Mouse (Mus musculus) liver, embryonic 12.5 days (tissue): ENCODE measurements around the gene Palm3. TPM values are rescaled to one million over a fixed set of nuclear protein-coding genes. Genes with fewer than 3 reads are reported as not detected.
A peak's percentile ranks its signal among the peaks of the same experiment; 100 is the strongest.

Experiments
- ATAC-seq: fragments of 200-750 bp; cut with Nextera tagmentation; 2 replicates; pipeline ENCODE4 v1.8.0; 2017; ENCODE audit warnings: moderate number of reproducible peaks, mild to moderate bottlenecking, moderate library complexity
- H3K27ac ChIP-seq: fragments of 300-500 bp; sonication (generic); 2 replicates; pipeline ENCODE4 v1.5.1; 2016; ENCODE audit warnings: mild to moderate bottlenecking
- H3K27me3 ChIP-seq: fragments of 300-500 bp; sonication (generic); replicated peaks from 2 replicates; pipeline ENCODE4 v1.6.1; 2016; ENCODE audit warnings: mild to moderate bottlenecking, moderate library complexity
- H3K36me3 ChIP-seq: fragments of 300-500 bp; sonication (generic); 2 replicates; pipeline ENCODE4 v1.6.1; 2016; ENCODE audit warnings: mild to moderate bottlenecking, moderate library complexity
- H3K4me1 ChIP-seq: fragments of 300-500 bp; sonication (generic); 2 replicates; pipeline ENCODE4 v1.6.1; 2016
- H3K4me2 ChIP-seq: fragments of 300-500 bp; sonication (generic); 2 replicates; pipeline ENCODE4 v1.6.1; 2016; ENCODE audit warnings: mild to moderate bottlenecking, moderate library complexity
- H3K4me3 ChIP-seq: fragments of 300-500 bp; sonication (generic); 2 replicates; pipeline ENCODE4 v1.5.1; 2016; ENCODE audit warnings: mild to moderate bottlenecking, moderate library complexity
- H3K9ac ChIP-seq: fragments of 300-500 bp; sonication (generic); 2 replicates; pipeline ENCODE4 v1.6.1; 2016; ENCODE audit warnings: mild to moderate bottlenecking, moderate library complexity
- H3K9me3 ChIP-seq: fragments of 300-500 bp; sonication (generic); replicated peaks from 2 replicates; pipeline ENCODE4 v1.6.1; 2016; ENCODE audit warnings: mild to moderate bottlenecking, moderate library complexity
- WGBS: fragments of 180-500 bp; shearing (Covaris S2); methylation state at CpG from one replicate; pipeline ENCODE4 v1.1.7; 2016; ENCODE audit not compliant: insufficient replicate concordance; 5-methylcytosine and 5-hydroxymethylcytosine counted together
- polyA plus RNA-seq: library from polyadenylated mRNA; unstranded; fragments of >200 nt; fragmentation: Nextera tagmentation; extraction: Ambion mirVana; gene quantifications from 2 replicates; pipeline ENCODE4 v1.2.1, GENCODE M21; 2016

Palm3 gene
- polyA plus RNA-seq: 0.36 and 0.66 TPM in 2 replicates

DNA sequence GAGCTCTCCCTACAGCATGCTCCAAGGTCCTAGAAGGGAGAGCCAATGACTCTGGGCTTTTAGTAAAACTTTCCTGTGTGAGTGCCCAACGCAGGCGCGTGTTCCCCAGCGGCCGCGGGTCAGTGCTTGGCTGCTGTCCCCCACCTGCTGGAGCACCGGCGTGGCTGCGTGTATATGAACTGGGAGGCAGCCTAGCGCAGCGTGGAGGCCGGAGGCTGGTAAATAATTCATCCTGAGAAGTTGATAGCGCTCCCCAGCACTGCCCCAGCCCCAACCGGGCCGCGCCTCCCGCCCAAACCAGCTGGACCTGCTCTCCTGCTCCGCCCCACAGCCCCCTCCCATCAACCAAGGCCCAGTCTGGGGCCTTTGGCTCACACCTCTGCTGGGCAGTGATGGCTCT, at the start of gene Palm3:
Gene Palm3, plus strand, starts transcription at position 376 of the 400 bp plus-strand sequence.
- no peak within 1 kb of the TSS for H3K27ac ChIP-seq

DNA sequence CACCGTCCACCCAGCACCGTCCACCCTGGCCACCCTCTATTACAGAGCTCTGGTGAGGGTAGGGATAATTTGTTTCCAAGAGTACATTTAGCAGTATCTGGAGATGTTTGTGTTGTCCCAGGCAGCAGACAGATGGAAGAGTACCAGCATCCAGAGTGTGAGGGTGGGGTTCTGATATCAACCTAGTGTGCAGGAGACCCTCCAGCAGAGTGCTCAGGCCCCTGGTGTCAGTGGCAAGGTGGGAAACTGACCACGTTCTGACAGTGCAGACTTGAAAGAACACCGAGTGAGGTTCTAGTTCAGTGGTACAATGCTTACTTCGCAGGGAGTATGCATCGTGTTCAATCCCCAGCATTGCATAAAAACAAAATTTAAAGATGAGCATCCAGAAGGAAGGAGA, 49.6 kb upstream of the Palm3 start:
- Histone ChIP-seq H3K4me1 (peaks cover 45% of the 10 kb centered on the region), H3K36me3 (peaks cover 49% of the 10 kb centered on the region), H3K4me3 (peak overlapping the region; percentile 90), H3K27me3 (no peaks in the 10 kb centered on the region), H3K27ac (peak overlapping the region; percentile 81), H3K9ac (peak overlapping the region; percentile 86), H3K9me3 (no peaks in the 10 kb centered on the region), H3K4me2 (peak overlapping the region; percentile 100)
- no peak for ATAC-seq
- 78% methylated on average over 6 of the region's 6 CpGs for WGBS

More for the DNA sequence above, at the start of gene Palm3:
- no peaks in the 10 kb centered on the region for H3K36me3 ChIP-seq
- H3K4me1 ChIP-seq: peaks cover 19% of the 10 kb centered on the region
- H3K9me3 ChIP-seq: no peaks in the 10 kb centered on the region
- ATAC-seq: no peak
- H3K4me2 ChIP-seq: peak within 1 kb of the TSS; percentile 17; the same call in 1 of the 2 replicates
- H3K4me3 ChIP-seq: no peak within 1 kb of the TSS
- WGBS: 14% methylated on average over 18 of the region's 18 CpGs
- no peak within 1 kb of the TSS for H3K9ac ChIP-seq
- peaks cover 88% of the 10 kb centered on the region for H3K27me3 ChIP-seq

DNA sequence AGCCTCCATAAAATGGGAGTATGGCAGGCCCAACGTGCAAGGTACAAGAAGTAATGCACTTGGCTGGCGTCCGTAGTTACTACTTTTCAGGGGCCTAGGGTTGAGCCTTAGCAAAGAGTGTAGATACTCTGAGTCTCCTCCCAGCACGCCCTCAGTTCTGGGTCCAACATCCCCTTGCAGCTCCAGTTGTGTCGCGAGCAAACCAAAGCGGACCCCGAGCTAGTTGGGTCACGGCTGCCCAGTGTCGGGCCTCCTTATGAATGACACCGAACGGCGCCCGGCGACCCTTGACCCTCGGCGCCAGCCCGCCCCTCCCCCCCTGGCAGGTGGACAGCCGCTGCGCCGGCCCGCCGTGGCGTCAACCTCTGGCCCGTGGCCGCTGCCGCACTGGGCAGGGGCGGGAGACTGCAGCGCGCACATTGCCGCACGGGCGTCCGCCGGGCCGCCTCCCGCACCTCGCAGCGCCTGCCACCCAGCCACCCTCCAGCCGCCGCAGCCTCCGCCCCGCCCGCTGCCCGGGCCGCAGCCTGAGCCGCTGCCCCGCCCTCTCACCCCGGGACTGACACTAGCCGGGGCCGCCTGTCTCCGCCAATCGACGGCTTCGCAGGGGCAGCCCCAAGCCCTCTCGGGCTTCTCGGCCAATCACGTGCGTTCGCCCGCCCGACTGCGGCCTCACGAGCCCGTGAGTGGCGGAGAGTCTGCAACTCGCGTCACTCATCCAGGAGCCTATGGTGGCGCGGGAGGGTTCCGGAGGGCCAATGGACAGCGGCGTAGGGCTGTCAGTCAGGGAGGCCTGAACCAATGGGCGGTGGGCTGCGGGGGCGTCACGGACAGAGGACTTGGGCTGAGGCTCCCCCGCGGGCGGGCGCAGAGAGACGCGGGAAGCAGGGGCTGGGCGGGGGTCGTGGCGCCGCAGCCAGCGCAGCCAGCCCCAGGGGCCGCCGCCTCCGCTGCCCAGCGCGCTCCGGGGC, 48.8 kb upstream of the Palm3 start, which contains the start of gene Prkaca:
Gene Prkaca, plus strand, starts transcription at position 844 of the 971 bp plus-strand sequence.
- H3K4me1 ChIP-seq: peaks cover 52% of the 10 kb centered on the region
- WGBS: 1% methylated on average over 74 of the region's 94 CpGs

DNA sequence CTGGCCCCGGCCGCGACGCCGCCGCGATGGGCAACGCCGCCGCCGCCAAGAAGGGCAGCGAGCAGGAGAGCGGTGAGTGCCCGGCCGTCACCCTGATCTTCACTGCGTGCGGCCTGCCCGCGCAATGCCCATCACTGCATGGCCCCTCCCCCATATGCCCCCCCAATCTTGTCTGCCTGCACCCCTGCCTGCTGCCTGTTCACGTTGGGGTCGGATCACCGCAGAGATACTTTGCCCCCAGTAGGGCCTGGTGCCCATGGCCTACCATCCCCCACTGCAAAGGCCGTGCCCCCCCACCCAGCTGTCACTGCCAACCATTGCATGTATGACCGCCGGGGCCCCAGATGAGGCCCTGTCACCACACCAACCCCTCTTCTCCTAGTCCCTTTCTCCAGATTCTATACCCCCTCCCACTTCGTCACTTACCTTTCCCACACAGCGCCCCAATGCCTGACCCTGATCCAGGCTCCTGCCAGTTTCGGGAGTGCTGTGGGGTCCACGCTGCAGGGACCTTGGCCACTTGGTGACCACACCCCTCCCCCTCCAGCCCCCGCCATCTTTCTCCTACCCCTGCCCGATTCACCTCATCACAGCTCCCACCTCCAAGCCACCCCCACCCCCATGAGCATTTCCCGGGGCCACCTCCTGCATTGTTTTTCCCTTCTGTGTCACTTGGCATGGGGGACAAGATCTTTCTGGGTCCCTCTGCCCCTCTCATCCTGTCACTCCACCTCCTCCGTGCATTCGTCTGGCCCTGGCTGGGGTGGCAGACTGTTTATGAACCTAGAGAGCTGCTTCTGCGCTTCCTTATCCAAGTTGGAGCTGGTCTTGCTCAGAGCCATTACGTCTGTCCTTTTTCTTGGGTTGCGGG, 47.9 kb upstream of the Palm3 start:
- ATAC-seq: no peak; the same call in 1 of the 2 replicates
- H3K36me3 ChIP-seq: peaks cover 37% of the 10 kb centered on the region
- H3K27ac ChIP-seq: peak overlapping the region; percentile 79
- no peaks in the 10 kb centered on the region for H3K27me3 ChIP-seq
- H3K4me1 ChIP-seq: peaks cover 62% of the 10 kb centered on the region
- H3K9me3 ChIP-seq: no peaks in the 10 kb centered on the region
- peak overlapping the region; percentile 89 for H3K9ac ChIP-seq
- H3K4me3 ChIP-seq: peak overlapping the region; percentile 90
- peak overlapping the region; percentile 99 for H3K4me2 ChIP-seq
- WGBS: 9% methylated on average over 25 of the region's 37 CpGs

More for the DNA sequence above, 48.8 kb upstream of the Palm3 start, which contains the start of gene Prkaca:
- H3K9me3 ChIP-seq: no peaks in the 10 kb centered on the region
- H3K4me2 ChIP-seq: peak within 1 kb of the TSS; percentile 100
- no peaks in the 10 kb centered on the region for H3K27me3 ChIP-seq
- H3K27ac ChIP-seq: peak within 1 kb of the TSS; percentile 81
- ATAC-seq: peak; percentile 99
- peak within 1 kb of the TSS; percentile 90 for H3K4me3 ChIP-seq
- peak within 1 kb of the TSS; percentile 89 for H3K9ac ChIP-seq
- peaks cover 42% of the 10 kb centered on the region for H3K36me3 ChIP-seq

DNA sequence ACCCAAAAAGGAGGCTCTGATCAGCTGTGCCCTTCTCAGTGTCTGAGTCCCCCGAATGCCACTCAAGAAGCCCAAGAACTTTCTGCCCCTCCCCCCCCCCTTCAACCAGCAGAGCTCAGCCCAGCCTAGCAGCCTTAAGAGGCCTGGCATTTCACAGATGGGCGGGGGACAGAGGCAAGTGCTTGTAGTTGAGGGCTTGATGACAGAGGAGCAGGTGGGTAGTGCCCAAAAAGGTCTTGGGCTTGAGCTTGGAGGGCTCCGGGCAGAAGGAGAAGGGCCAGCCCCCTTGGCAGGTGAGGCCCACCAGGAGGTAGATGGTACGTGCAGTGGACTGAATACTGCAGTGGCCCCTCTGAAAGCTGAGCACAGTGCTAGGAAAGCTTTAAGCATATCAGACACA, 46.8 kb upstream of the Palm3 start:
- Histone ChIP-seq H3K27me3 (no peaks in the 10 kb centered on the region), H3K9me3 (no peaks in the 10 kb centered on the region), H3K9ac (no peak overlapping the region; the same call in 1 of the 2 replicates), H3K4me3 (no peak overlapping the region), H3K4me2 (peak overlapping the region; percentile 99), H3K36me3 (peaks cover 29% of the 10 kb centered on the region), H3K4me1 (peaks cover 64% of the 10 kb centered on the region), H3K27ac (no peak overlapping the region)
- no peak for ATAC-seq
- WGBS: 81% methylated on average over 4 of the region's 4 CpGs

DNA sequence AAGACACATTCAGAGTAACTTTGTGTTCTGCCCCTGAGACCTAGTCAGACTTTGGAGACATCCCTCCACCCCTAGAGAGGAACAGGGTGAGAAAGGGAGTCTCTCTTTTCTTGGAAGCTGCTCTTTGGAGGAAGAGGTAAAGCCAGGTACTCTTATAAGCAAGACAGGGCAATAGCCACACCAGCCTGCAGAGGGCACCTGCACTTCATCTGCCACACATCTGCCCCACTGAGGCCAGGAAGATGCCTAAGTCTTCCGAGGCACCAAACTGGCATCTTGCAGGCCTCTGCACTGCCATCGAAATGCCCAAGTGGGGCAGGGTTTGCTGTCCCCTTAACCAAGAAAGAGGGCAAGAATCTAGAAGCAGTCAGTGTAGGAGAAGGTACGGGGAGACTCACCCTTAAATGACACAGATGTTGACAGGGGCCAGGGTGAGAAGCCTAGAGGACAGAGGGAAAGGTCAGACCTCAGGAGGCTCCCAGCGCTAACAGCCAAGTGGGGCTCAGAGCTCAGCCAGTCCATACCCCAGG, 45.1 kb upstream of the Palm3 start:
- Histone ChIP-seq H3K9ac (no peak overlapping the region), H3K27me3 (no peaks in the 10 kb centered on the region), H3K4me1 (peaks cover 56% of the 10 kb centered on the region), H3K4me2 (no peak overlapping the region), H3K4me3 (no peak overlapping the region), H3K27ac (no peak overlapping the region), H3K36me3 (peaks cover 24% of the 10 kb centered on the region), H3K9me3 (no peaks in the 10 kb centered on the region)
- ATAC-seq: no peak
- WGBS: 73% methylated on average over 4 of the region's 4 CpGs

DNA sequence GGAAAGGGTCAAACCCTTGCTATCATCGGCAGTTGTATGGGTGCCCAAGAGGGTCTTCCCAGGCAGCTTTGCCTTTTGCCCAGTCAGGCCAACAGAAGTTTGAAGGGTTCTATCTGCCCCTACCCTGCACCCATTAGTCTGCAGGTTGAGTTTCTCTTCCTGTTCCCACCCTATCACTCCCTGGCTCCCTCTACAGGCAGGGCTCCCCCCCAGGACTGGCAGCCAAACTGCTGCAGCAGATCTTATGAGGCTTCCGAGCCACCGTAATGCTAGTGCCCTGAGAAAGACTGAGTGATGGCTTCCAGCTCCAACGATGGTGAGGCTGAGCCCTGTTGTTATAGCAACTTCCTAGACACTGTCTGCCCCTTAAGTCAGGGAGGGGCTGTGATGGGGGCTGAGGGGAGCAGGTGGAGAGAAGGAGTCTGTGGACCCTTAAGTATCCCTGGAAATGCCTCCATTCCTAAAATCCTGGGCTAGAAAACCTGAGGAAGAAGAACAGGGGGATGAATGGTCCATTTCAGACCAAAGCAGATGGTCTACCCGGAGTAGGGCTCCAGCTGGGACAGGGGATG, 44.4 kb upstream of the Palm3 start:
- Histone ChIP-seq H3K36me3 (peaks cover 26% of the 10 kb centered on the region), H3K4me3 (no peak overlapping the region), H3K27me3 (no peaks in the 10 kb centered on the region), H3K9ac (no peak overlapping the region), H3K27ac (no peak overlapping the region), H3K4me2 (no peak overlapping the region), H3K4me1 (peaks cover 50% of the 10 kb centered on the region), H3K9me3 (no peaks in the 10 kb centered on the region)
- 84% methylated on average over 5 of the region's 5 CpGs for WGBS
- ATAC-seq: no peak

- peaks cover 34% of the 10 kb centered on the region for H3K36me3 ChIP-seq
- no peaks in the 10 kb centered on the region for H3K27me3 ChIP-seq
- 38% methylated on average over 6 of the region's 6 CpGs for WGBS
- no peaks in the 10 kb centered on the region for H3K9me3 ChIP-seq
- no peak overlapping the region for H3K9ac ChIP-seq
- peaks cover 53% of the 10 kb centered on the region for H3K4me1 ChIP-seq
- H3K4me2 ChIP-seq: no peak overlapping the region
- no peak for ATAC-seq
- H3K27ac ChIP-seq: 0 out of 2 replicates have a peak overlapping the region, but pooled peaks have one; percentile 28
- H3K4me3 ChIP-seq: no peak overlapping the region
These were observed 43.6 kb upstream of the Palm3 start for GRCm38 (mm10) chr8:83977646-83978045.

GRCm38 (mm10) chr8:83978200-83978599, 43.1 kb upstream of the Palm3 start:
- WGBS: 75% methylated on average over 9 of the region's 9 CpGs
- peaks cover 40% of the 10 kb centered on the region for H3K36me3 ChIP-seq
- H3K9me3 ChIP-seq: 0 out of 2 replicates have a peak, but pooled peaks cover 3% of the 10 kb centered on the region
- H3K4me2 ChIP-seq: no peak overlapping the region
- H3K27me3 ChIP-seq: no peaks in the 10 kb centered on the region
- H3K9ac ChIP-seq: no peak overlapping the region
- H3K4me1 ChIP-seq: peaks cover 57% of the 10 kb centered on the region
- no peak for ATAC-seq
- 0 out of 2 replicates have a peak overlapping the region, but pooled peaks have one; percentile 28 for H3K27ac ChIP-seq
- H3K4me3 ChIP-seq: no peak overlapping the region

- Histone ChIP-seq H3K4me3 (no peak overlapping the region), H3K27me3 (no peaks in the 10 kb centered on the region), H3K4me1 (peaks cover 39% of the 10 kb centered on the region), H3K27ac (no peak overlapping the region), H3K9ac (no peak overlapping the region), H3K9me3 (0 out of 2 replicates have a peak, but pooled peaks cover 3% of the 10 kb centered on the region), H3K4me2 (no peak overlapping the region), H3K36me3 (peaks cover 59% of the 10 kb centered on the region)
- no peak for ATAC-seq
- 82% methylated on average over 1 of the region's 1 CpGs for whole genome bisulfite sequencing
These were observed 41.0 kb upstream of the Palm3 start for GRCm38 (mm10) chr8:83980250-83980649.

DNA sequence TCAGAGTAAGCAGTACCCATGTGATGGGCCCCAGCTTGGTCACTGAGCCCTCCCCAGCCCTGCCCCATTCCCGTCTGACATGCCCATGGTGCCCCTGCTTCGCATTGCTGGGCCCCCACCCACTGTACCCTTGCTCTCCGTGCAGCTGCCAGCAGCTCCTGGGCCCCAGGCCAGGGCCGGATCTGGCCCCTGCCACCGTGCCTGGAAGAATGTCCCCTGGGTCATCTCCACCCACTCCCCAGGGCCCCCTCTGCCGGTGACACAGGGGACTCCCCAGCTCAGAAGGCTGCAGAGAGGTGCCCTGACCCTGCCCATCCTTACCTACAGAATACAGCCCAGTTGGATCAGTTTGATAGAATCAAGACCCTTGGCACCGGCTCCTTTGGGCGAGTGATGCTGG, 40.4 kb upstream of the Palm3 start:
- H3K36me3 ChIP-seq: peaks cover 63% of the 10 kb centered on the region
- peaks cover 38% of the 10 kb centered on the region for H3K4me1 ChIP-seq
- H3K27me3 ChIP-seq: no peaks in the 10 kb centered on the region
- H3K27ac ChIP-seq: no peak overlapping the region
- ATAC-seq: no peak
- H3K4me3 ChIP-seq: no peak overlapping the region
- H3K9me3 ChIP-seq: 0 out of 2 replicates have a peak, but pooled peaks cover 3% of the 10 kb centered on the region
- 81% methylated on average over 8 of the region's 8 CpGs for WGBS
- H3K9ac ChIP-seq: no peak overlapping the region
- H3K4me2 ChIP-seq: no peak overlapping the region
